Mouse (Mus musculus): ENCODE measurements around the gene Armc7.
A peak's percentile ranks its signal among the peaks of the same experiment; 100 is the strongest.

Gene Armc7

DNA sequence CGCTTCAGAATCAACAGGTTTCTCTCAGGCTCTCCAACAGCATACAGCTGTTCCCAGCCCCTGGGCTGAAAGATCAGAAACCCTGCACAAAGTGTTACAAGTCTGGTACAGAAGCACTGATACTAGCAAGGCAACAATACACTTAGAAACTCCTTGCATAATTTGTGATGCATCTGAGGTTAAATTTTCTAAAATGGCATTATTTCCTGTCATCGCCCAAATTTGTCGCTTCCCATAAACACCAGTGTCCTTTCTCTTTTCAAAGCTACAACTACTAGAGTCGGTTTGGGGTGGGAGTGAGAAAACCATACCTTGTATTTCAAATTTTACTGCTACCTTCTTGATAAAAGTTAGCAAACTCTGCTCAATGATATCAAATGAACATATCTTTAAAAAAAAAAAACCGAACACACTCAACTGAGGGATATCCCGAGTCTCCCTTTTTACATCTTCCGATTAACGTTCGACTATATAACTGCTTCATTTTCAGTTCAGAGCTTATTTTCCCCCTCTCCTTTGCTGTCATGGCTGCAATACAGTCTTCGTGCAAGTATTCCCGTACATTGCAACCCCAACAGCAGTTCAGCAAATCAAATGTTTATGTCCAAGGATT is 59.4 kb downstream of the Armc7 start:
- peak; percentile 36 for DNase-seq

DNA sequence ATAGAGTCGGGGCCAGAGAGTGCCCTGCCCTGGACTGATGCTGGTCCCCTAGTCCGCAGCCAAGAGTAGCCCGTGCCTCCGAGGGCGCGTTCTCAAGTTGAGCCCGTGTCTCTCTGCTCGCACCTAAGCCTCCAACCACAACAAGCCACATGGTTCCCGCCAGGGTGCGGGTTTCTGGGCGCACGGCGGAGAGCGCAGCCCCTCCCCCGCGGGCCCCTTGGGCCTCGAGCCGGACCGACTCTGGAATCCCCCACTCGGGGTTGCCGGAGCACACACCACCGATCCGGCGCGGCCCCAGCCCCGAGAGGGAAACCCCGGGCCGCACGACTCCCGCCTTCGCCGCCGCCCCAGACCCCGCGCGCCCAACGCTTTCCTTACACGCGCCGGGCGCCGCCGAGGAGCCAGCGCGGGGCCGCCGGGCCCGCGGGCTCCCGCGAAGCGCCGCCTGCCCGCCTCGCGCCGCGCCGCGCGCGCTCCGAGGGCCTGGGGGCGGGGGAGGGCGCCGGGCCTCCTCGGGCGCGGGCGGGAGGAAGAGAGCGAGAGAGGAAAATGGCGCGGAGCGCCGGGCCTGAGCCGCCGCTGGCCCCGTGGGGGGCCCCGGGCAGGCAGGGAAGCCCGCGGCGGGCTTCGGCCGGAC is 60.1 kb downstream of the Armc7 start:
- peak; percentile 84 for DNase-seq

DNA sequence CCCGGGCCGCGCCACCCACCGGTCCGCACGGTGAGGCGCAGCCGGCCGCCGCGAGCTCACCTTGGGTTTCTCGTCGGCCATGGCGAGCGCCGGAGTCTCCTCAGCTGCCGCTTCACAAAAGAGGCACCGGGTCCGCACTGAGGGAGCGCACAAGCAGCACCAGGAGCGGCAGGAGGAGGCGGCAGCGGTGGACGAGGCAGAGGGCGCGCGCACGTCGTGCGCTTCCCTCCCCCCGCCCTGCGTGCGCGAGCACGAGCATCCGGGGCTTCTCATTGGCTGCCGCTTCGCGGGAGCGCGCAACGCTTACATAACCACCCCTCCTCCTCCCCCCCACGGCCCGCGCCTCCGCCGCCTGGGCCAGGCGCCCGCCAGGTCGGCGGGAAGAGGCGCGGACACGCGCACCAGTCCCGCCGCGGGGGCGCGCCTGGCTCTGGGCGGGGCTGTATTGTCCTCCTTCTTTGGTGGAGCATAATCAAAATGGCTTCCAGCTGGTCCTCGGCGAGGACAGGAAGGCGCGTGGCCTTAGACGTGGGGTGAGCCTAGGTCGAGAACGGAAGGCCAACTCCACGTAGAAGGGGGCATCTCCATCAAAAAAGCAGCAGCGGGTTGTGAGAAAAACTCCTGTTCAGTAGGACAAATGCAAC is 60.7 kb downstream of the Armc7 start, which contains the start of gene Sumo2:
Sumo2 (minus strand) TSS at position 239 of the 644 bp plus-strand sequence.
- peak; percentile 100 for DNase-seq

DNA sequence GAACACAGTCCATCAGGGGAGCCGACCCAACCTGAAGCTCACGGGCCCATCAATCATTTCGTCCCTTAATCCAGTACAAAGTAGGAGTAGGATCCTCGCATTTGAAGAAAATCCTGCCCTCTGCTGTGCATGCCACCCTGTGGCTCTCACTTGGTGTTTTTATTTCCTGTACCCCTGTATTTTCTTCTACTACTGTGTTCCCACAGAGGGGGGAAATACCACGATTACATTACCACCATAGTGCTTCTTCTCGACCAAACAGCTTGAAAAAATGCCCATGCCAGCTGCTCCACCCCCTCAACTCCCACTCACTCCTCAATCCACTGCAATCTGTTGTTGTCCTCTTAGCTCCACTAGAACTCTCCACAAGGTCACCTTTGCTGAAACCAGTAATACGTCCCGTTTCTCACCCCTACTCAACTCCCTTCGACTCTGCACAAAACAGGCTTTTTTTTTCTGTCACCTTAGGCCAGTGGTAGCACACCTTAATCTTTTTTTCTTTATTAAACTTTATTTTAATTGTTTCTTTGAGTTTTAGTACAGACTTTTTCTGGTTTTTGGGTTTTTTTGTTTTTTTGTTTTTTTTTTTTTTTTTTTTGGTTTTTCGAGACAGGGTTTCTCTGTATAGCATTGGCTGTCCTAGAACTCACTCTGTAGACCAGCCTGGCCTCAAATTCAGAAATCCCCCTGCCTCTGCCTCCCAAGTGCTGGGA is 61.5 kb downstream of the Armc7 start:
- DNase-seq, result peak; percentile 48

DNA sequence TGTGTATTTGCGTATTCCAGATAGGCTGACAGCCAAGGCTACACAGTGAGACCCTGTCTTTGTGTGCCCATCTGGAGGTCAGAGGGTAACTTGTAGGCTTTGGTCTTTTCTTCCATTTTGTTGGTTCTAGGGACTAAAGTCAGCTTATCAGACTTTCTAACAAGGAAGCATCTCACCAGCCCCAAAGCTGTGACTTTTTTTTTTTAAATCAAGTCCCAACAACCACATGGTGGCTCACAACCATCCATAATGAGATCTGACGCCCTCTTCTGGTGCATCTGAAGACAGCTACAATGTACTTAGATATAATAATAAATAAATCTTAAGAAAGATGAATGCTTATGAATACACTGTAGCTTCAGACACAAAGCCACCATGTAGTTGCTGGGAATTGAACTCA is 62.6 kb downstream of the Armc7 start:
- no peak for DNase-seq
